Mouse (Mus musculus) embryonic facial prominence, embryonic 14.5 days (tissue): Measurements from ENCODE around the gene D17Wsu92e. TPM values are rescaled to one million over a fixed set of nuclear protein-coding genes. Genes with fewer than 3 reads are reported as not detected.

Experiments
- polyA plus RNA-seq: library from polyadenylated mRNA; unstranded; fragments of >200 nt; fragmentation: Nextera tagmentation; extraction: Ambion mirVana; gene quantifications from 2 replicates; pipeline ENCODE4 v1.2.1, GENCODE M21; 2014

D17Wsu92e gene
- polyA plus RNA-seq, 1 experiment from 2014 or later: 19.0 TPM

Other genes starting within 250 kb of the D17Wsu92e start
- 37.4 and 38.1 TPM in 2 replicates for gene Nudt3, start 197.2 kb downstream of the D17Wsu92e start, polyA plus RNA-seq
- gene RPS10-NUDT3, start 185.4 kb downstream of the D17Wsu92e start, polyA plus RNA-seq: not detected in 2 replicates
- gene Rps10, start 184.0 kb downstream of the D17Wsu92e start, polyA plus RNA-seq: 1,119 and 1,122 TPM in 2 replicates
- 4.4 and 6.1 TPM in 2 replicates for gene Pacsin1, start 165.1 kb downstream of the D17Wsu92e start, polyA plus RNA-seq
- 0.26 and 1.6 TPM in 2 replicates for gene Spdef, start 91.7 kb downstream of the D17Wsu92e start, polyA plus RNA-seq
- gene Snrpc, start 17.5 kb upstream of the D17Wsu92e start, polyA plus RNA-seq: 272 and 274 TPM in 2 replicates
- 5.9 and 6.7 TPM in 2 replicates for gene Uhrf1bp1, start 35.8 kb upstream of the D17Wsu92e start, polyA plus RNA-seq
- 14.2 and 15.9 TPM in 2 replicates for gene Anks1, start 88.7 kb upstream of the D17Wsu92e start, polyA plus RNA-seq
- 56.6 and 57.9 TPM in 2 replicates for gene Taf11, start 89.2 kb upstream of the D17Wsu92e start, polyA plus RNA-seq